Mouse (Mus musculus) brain, embryonic 14.5 days (tissue): ENCODE data around the gene Tbx6. TPM values are rescaled to one million over a fixed set of nuclear protein-coding genes. Genes with fewer than 3 reads are reported as not detected.

Experiments
- DNase-seq: peaks from one replicate; pipeline ENCODE4 v3.0.0-alpha.2; 2011; ENCODE audit warnings: low read depth
- CTCF ChIP-seq: fragments of 200-500 bp; IDR thresholded peaks from 2 replicates; pipeline ENCODE4 v1.5.1; 2012; ENCODE audit warnings: inconsistent platforms, mild to moderate bottlenecking, moderate library complexity, borderline replicate concordance; ENCODE audit not compliant: insufficient read depth, insufficient read length; ENCODE audit errors: extremely low read depth
- POLR2A ChIP-seq: fragments of 200-500 bp; IDR thresholded peaks from 2 replicates; pipeline ENCODE4 v1.6.1; 2012; ENCODE audit warnings: mild to moderate bottlenecking, inconsistent platforms, borderline replicate concordance; ENCODE audit not compliant: poor library complexity, insufficient read depth, insufficient read length, severe bottlenecking; ENCODE audit errors: extremely low read depth
- polyA plus RNA-seq: library from polyadenylated mRNA; depleted of rRNA; stranded (reverse); fragments of >200 nt; gene quantifications from 2 replicates; pipeline ENCODE4 v1.2.3, GENCODE M21; 2012

Gene Tbx6
- polyA plus RNA-seq, 1 experiment = 1.6 TPM

DNA sequence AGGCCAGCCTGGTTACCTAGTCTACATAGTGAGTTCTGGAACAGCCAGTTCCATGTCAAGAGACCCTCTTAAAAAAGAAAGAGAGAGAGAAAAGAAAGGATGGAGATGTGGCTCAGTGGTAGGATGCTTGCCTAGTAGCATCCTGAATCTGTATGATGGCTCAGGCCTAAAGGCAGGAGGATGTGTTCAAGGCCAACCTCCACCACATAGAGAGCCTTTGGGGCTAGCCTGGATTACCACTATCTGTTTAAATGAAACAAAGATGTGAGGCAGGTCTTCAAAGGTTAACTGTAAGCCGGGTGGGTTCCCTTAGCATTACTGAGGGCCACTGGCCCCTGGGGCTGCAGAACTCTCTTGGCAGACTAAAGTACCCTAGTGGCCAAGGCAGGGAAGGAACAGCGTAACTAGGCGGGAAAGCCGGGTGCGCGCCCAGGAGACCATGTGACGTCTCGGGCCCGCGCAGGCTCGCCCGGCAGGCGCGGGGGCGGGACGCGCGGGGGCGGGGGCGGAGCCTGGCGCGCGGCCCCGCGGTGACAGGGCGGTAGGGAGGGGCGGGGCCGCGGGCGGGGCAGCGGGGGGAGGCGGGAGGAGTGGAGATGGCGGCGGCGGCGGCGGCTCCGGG is 22.1 kb upstream of the Tbx6 start, which contains the start of gene Mapk3:
Gene Mapk3 (plus strand): TSS at position 552 of the 622 bp plus-strand sequence.
- DNase-seq = peak; percentile 95
- TF ChIP-seq CTCF (peak; percentile 77), POLR2A (no peak)

DNA sequence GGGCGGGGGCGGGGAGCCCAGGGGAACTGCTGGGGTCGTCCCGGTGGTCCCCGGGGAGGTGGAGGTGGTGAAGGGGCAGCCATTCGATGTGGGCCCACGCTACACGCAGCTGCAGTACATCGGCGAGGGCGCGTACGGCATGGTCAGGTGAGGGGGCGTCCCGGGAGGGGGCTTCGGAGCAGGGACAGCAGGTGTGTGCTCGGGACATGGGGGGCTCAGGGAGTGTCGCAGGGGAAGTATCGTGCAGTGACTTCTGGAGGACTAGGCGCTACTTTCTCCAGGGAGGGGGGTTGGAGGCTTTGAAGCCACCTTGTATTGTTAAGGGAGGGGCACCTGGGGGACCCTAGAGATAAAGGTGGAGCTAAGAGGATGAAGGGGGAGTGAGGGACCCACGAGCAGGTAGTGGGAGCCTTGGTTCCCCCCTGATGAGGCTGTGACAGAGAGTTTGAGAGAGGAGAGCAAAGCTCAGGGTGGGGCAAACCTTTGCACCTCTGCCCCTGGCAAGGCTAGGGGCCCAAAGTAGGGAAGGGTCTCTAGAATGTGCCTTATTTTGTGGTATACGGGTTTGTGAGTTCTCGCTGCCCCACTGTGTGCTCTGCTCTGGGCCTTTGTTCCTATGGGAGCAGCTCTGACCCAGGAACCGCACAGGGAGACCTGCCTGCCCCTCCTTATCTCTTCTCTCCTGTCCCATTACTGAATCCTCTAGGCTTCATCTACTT is 21.5 kb upstream of the Tbx6 start:
- DNase-seq = no peak
- peak; percentile 39; the same call in 1 of the 2 replicates for TF ChIP-seq POLR2A
- TF ChIP-seq CTCF = no peak

- TF ChIP-seq CTCF (no peak), POLR2A (no peak)
- peak; percentile 78 for DNase-seq
These were observed 20.9 kb upstream of the Tbx6 start for GRCm38 (mm10) chr7:126760391-126760802.

GRCm38 (mm10) chr7:126760956-126761355 is 20.3 kb upstream of the Tbx6 start:
- TF ChIP-seq CTCF = no peak
- TF ChIP-seq POLR2A = no peak
- DNase-seq = no peak

DNA sequence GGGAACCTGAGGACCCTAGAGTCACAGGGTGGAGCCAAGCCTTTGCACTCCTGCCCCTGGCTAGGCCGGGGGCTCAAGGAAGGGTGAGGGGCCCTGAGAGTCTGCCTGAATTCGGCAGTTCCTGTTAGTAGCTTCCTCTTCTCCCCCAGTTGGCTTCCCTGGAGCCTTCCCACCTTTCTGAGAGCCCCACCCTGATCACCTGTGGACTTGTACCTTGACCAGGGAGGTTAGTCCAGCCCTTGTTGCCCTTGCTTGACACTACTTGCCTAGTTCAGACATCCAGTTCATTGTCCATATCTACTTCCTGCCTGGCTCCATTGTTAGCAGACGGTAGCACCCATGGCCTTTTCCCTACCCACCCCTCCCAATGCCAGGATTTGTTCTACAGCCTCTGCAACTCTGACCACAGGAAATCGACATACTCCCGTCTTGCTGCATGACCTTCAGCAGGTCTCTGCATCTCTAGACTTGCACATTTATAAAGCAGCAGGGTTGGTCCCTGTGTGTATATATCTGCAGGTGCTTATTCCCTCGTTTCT is 19.7 kb upstream of the Tbx6 start:
- TF ChIP-seq CTCF (no peak), POLR2A (no peak)
- no peak for DNase-seq

DNA sequence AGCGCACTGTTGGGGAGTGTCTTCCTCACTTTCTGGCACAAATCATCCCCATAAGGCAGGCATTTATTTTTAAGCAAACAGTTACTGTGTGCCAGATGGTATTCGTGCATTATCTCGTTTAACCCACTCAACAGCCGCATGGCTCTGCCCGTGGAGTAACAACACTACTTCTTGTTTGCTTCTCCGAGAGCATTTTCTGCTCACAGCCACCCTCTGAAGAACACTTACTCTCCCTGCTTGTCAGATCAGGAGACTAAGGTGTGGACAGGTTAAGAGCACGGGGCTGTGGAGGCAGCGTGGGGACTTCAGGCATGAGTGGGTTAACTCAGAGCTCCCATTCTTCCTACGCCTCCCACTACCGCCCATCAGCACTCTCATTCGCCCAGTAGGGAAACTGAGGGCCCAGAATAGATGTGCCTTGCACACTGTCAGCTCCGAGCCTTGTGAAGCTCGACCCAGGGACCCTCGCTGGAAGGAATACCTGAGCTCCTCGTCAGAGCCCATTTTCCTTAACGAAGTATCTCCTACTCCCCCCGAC is 18.7 kb upstream of the Tbx6 start:
- DNase-seq = peak; percentile 53
- TF ChIP-seq CTCF (no peak), POLR2A (no peak)

DNA sequence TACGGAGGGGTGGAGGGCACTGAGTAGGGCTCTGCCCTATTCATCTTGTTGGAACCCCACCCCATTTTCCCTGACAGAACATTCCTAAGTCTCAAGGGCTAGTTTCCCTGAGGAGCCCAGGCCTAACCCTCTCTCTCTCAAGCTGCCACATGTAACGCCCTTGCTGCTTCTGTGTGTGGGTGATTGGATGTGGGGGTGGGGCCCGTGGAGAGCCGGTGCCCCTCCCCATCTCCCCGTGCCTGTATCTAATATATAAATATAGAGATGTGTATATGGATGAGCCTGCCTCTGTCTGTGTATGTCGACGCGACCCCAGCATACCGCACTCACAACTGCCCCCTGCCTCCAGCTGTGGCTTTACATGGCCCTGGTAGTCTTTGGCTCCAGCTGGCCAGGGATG is 15.7 kb upstream of the Tbx6 start:
- DNase-seq = no peak
- TF ChIP-seq POLR2A = no peak
- TF ChIP-seq CTCF = no peak

DNA sequence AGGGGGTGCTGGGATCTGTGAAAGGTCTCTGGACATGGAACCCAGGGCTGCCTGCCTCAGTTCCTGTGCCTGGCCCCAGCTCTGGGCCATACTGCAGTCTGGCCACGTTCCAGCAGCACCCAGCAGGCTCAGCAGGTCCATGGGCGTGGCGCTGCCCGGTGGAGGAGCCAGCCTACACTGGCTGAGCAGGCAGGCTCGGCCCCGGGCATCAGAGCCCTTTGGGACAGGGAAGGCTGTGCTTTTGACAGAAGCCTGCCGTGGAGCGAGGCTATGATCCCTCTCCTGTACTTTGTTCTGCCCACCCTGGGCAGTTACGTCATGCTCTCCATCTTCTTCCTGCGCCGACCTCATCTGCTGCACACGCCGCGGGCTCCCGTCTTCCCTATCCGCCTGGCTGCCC is 15.1 kb upstream of the Tbx6 start, which contains the start of gene Gdpd3:
Gene Gdpd3 (plus strand): TSS at position 134 of the 400 bp plus-strand sequence.
- no peak for DNase-seq
- TF ChIP-seq POLR2A (no peak), CTCF (no peak)

- no peak for DNase-seq
These were observed 14.3 kb upstream of the Tbx6 start for GRCm38 (mm10) chr7:126767001-126767400.

DNA sequence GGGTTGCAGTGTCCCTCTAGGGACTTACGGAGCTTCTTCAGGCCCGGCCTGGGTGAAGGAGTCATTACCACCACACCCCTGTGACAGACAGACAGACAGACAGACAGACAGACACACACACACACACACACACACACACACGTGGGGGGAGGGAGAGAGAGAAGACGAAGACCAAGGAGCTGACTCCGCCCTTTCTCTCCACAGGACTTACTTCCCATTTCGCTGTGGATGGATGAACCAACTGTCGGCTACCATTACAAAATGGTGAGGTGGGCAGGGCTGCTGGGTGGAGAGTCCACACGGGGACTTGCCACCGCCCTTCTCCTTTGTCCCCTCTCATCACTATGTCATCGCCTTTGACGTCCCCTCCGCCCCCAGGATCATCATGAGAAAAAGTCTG is 10.5 kb upstream of the Tbx6 start:
- DNase-seq = no peak

More at GRCm38 (mm10) chr7:126767001-126767400, 14.3 kb upstream of the Tbx6 start:
- no peak for TF ChIP-seq POLR2A
- TF ChIP-seq CTCF = no peak

DNA sequence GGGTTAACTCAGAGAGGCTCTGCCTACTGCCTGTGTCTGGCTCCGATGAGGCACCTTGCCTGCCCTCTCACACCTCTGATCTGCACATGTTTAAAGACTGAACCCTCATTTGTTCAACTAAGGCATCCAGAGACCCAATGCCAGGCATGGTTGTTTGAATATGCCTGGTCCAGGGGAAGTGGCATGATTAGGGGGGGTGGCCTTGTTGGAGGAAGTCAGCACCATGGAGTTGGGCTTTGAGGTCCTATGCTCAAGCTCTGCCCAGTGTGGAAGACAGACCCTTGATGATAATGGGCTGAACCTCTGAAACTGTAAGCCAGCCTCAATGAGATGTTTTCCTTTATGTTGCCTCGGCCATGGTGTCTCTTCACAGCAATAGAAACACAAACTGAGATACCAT is 7.9 kb upstream of the Tbx6 start:
- DNase-seq = no peak
- no peak for TF ChIP-seq POLR2A
- TF ChIP-seq CTCF = no peak

More for the DNA sequence above, 10.5 kb upstream of the Tbx6 start:
- TF ChIP-seq CTCF (no peak), POLR2A (no peak)

- DNase-seq = no peak
- TF ChIP-seq POLR2A (no peak), CTCF (no peak)
These were observed 6.8 kb upstream of the Tbx6 start for GRCm38 (mm10) chr7:126774463-126774862.
